8 mouse cellular contexts compared by ENCODE assay signal in the genomic region with DNA sequence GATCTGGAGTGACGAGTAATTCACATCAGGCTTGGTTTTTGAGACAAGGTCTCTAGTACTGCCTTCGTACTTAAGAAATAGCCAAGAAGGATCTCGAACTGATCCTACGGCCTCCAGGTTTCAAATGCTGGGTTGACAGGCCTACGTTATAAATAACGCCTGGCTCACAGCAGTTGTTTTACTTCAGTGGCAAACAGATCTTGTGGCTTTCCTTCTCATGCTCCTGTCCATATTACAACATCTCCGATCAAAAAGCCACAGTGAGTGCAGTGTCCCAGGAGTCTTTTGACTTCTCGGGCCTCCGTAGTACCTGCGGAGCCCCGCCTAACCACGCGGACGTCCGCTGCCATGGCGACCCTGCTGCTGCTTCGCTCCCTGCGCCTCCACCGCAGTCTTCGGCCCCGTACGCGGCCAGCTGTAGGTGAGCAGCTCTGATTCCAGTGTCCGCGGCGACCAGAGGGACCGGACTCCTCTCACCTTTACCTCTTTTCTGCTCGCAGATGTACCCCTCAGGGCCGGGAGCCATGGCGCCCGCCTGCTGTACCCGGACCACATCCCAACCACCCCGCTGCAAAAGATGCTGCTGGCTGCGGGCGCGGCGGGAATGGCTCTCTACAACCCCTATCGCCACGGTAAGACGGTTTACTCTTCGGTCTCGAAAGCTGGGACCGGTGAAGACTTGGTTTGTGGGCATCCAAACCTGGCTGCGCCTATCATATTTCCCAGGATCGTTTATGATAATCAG. TPM values are rescaled to one million over a fixed set of nuclear protein-coding genes. Genes with fewer than 3 reads are reported as not detected.
A peak's percentile ranks its signal among the peaks of the same experiment; 100 is the strongest.
DNase-seq lines count a peak whose midpoint lies in the region; ATAC-seq and TF ChIP-seq lines count a peak whose summit lies in the region.

Trub2 (minus strand) TSS at position 566 of the 745 bp plus-strand sequence.

- H3K36me3 ChIP-seq in embryonic facial prominence, embryonic 11.5 days (replicated peaks; ENCODE audit: control insufficient read depth, insufficient read depth, low read depth, low read length): peaks cover 13% of the 10 kb centered on the region
- peaks cover 70% of the 10 kb centered on the region for H3K36me3 ChIP-seq in limb, embryonic 10.5 days
- H3K36me3 ChIP-seq in midbrain, embryonic 12.5 days: peaks cover 63% of the 10 kb centered on the region
- peaks cover 30% of the 10 kb centered on the region for H3K36me3 ChIP-seq in small intestine, adult 2 months (ENCODE audit: control insufficient read depth, insufficient read depth, low read length)

- H3K4me1 ChIP-seq in embryonic facial prominence, embryonic 11.5 days (ENCODE audit: control insufficient read depth, insufficient read depth, low read length): no peaks in the 10 kb centered on the region; the same call in 1 of the 2 replicates
- H3K4me1 ChIP-seq in limb, embryonic 10.5 days: peaks cover 15% of the 10 kb centered on the region
- H3K4me1 ChIP-seq in midbrain, embryonic 12.5 days: peaks cover 17% of the 10 kb centered on the region
- H3K4me1 ChIP-seq in small intestine, adult 2 months (ENCODE audit: control insufficient read depth, insufficient read depth, insufficient read length, low read length): peaks cover 8% of the 10 kb centered on the region; the same call in 1 of the 2 replicates

- DNase-seq in 3134 (ENCODE audit: extremely low read depth, insufficient read length, low spot score): peak; percentile 80
- DNase-seq in adrenal gland, postnatal 25 days: peak; percentile 85
- peak; percentile 81 for DNase-seq in embryonic facial prominence, embryonic 11.5 days (ENCODE audit: low spot score)
- DNase-seq in kidney, adult 18-20 months: peak; percentile 91
- peak; percentile 86 for DNase-seq in limb, embryonic 10.5 days (ENCODE audit: low spot score)

- WGBS in embryonic facial prominence, embryonic 11.5 days: under 1% methylated on average over 45 of the region's 45 CpGs
- under 1% methylated on average over 45 of the region's 45 CpGs for WGBS in limb, embryonic 10.5 days
- WGBS in midbrain, embryonic 12.5 days: under 1% methylated on average over 45 of the region's 45 CpGs
- WGBS in small intestine, adult 2 months: under 1% methylated on average over 45 of the region's 45 CpGs

- peak within 1 kb of the TSS; percentile 81 for H3K9ac ChIP-seq in embryonic facial prominence, embryonic 11.5 days (replicated peaks; ENCODE audit: low read length)
- peak within 1 kb of the TSS; percentile 79 for H3K9ac ChIP-seq in midbrain, embryonic 12.5 days (replicated peaks)

- no peaks in the 10 kb centered on the region for H3K27me3 ChIP-seq in embryonic facial prominence, embryonic 11.5 days (ENCODE audit: control insufficient read depth, insufficient read depth, low read length)
- no peaks in the 10 kb centered on the region for H3K27me3 ChIP-seq in limb, embryonic 10.5 days (ENCODE audit: low read depth, poor library complexity, severe bottlenecking)
- no peaks in the 10 kb centered on the region for H3K27me3 ChIP-seq in midbrain, embryonic 12.5 days
- H3K27me3 ChIP-seq in small intestine, adult 2 months (ENCODE audit: control insufficient read depth, insufficient read depth, low read length): no peaks in the 10 kb centered on the region

- peak; percentile 87 for ATAC-seq in embryonic facial prominence, embryonic 11.5 days (replicated peaks; ENCODE audit: insufficient number of reproducible peaks, low FRiP score, low TSS enrichment, low read depth)
- ATAC-seq in granulocyte monocyte progenitor cell, adult 5-6 weeks (replicated peaks; ENCODE audit: poor library complexity, severe bottlenecking): peak; percentile 96
- ATAC-seq in midbrain, embryonic 12.5 days (ENCODE audit: low FRiP score, low read depth): peak; percentile 74

- H3K9me3 ChIP-seq in embryonic facial prominence, embryonic 11.5 days (replicated peaks; ENCODE audit: control insufficient read depth, low read length): no peaks in the 10 kb centered on the region
- no peaks in the 10 kb centered on the region for H3K9me3 ChIP-seq in limb, embryonic 10.5 days (replicated peaks)
- no peaks in the 10 kb centered on the region for H3K9me3 ChIP-seq in midbrain, embryonic 12.5 days

- peak within 1 kb of the TSS; percentile 75 for H3K4me2 ChIP-seq in embryonic facial prominence, embryonic 11.5 days (ENCODE audit: low read depth, low read length)
- peak within 1 kb of the TSS; percentile 81 for H3K4me2 ChIP-seq in midbrain, embryonic 12.5 days (replicated peaks)

- TF ChIP-seq CTCF in small intestine, adult 2 months (IDR thresholded peaks at IDR 0.05; ENCODE audit: extremely low read depth, insufficient read length, insufficient replicate concordance, low read depth, low read length): no peak

- peak within 1 kb of the TSS; percentile 84 for H3K4me3 ChIP-seq in embryonic facial prominence, embryonic 11.5 days (ENCODE audit: low read depth, low read length)
- H3K4me3 ChIP-seq in limb, embryonic 10.5 days: peak within 1 kb of the TSS; percentile 79
- peak within 1 kb of the TSS; percentile 84 for H3K4me3 ChIP-seq in midbrain, embryonic 12.5 days
- peak within 1 kb of the TSS; percentile 77 for H3K4me3 ChIP-seq in small intestine, adult 2 months (ENCODE audit: low read depth, low read length)

- no peak for TF ChIP-seq POLR2A in small intestine, adult 2 months (IDR thresholded peaks at IDR 0.05; ENCODE audit: low read depth, low read length)

- H3K27ac ChIP-seq in embryonic facial prominence, embryonic 11.5 days (replicated peaks; ENCODE audit: low read depth, low read length): 0 out of 2 replicates have a peak within 1 kb of the TSS, but pooled peaks have one; percentile 8
- peak within 1 kb of the TSS; percentile 83 for H3K27ac ChIP-seq in limb, embryonic 10.5 days
- peak within 1 kb of the TSS; percentile 63 for H3K27ac ChIP-seq in midbrain, embryonic 12.5 days (replicated peaks)
- peak within 1 kb of the TSS; percentile 66 for H3K27ac ChIP-seq in small intestine, adult 2 months (ENCODE audit: insufficient read depth, low read depth, low read length)

RNA-seq across cellular contexts. Expression of gene Trub2, which starts in this region (rescaled TPM):
- 29.8 and 42.5 TPM in 2 replicates for total RNA-seq in adrenal gland, postnatal 25 days (2021)
- polyA plus RNA-seq in embryonic facial prominence, embryonic 11.5 days (2014; fragmentation: Nextera tagmentation; extraction: Ambion mirVana): 29.1 and 32.3 TPM in 2 replicates
- total RNA-seq in granulocyte monocyte progenitor cell, adult 5-6 weeks (2014; fragmentation: Nextera tagmentation): 31.4 and 39.4 TPM in 2 replicates
- 28.2 and 64.7 TPM in 2 replicates for total RNA-seq in granulocyte monocyte progenitor cell, adult 5-6 weeks (2017)
- polyA plus RNA-seq in limb, embryonic 10.5 days (2016; fragmentation: Nextera tagmentation; extraction: Ambion mirVana): 65.7 and 73.8 TPM in 2 replicates
- 47.1 and 50.3 TPM in 2 replicates for polyA plus RNA-seq in midbrain, embryonic 12.5 days (2016; fragmentation: Nextera tagmentation; extraction: Ambion mirVana)
- polyA plus RNA-seq in small intestine, adult 2 months (2012; rRNA removed): 20.1 and 29.8 TPM in 2 replicates

Comparison
In these comparisons a context has a peak if more than half of its experiments do, and no peak if none do; other contexts are left out.
1. Peak in every context shown above with its lines: DNase-seq, ATAC-seq, H3K4me3 ChIP-seq and H3K27ac ChIP-seq.
2. H3K27ac ChIP-seq: peak in every context shown above with its lines; median percentile 83 in limb, embryonic 10.5 days; 66 in small intestine, adult 2 months; 63 in midbrain, embryonic 12.5 days; 8 in embryonic facial prominence, embryonic 11.5 days.